Mouse (Mus musculus): Measurements from ENCODE around the gene Egfr.

DNA sequence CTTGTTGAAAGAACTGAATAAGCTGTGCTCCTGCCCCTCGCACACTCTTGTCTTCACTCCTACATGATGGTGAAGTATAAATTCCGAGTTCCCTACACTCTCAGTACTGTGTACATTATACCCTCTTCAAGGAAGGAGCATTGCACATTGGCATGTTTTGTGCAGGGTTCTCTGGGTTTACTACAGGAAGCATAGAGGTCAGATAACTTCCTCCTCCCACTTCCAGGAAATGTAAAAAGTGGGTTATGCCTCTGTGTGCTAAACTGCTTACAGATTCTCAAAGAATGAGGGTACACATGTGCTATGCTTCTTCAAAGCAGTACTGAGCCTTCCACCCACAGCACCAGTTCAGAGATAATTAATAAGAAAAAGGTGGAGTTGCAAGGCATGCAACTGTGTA lies 16.0 kb downstream of the Egfr start:
- no peak for TF ChIP-seq POLR2A (IDR thresholded peaks at IDR 0.05; ENCODE audit: insufficient read depth, low read depth, low read length)
- no peak for TF ChIP-seq CTCF (IDR thresholded peaks at IDR 0.05; ENCODE audit: insufficient read depth, low read depth, low read length)

All from olfactory bulb, adult 2 months (tissue).